Mouse (Mus musculus): ENCODE measurements around the gene Ssbp3. TPM values are rescaled to one million over a fixed set of nuclear protein-coding genes. Genes with fewer than 3 reads are reported as not detected.

Ssbp3 gene
- polyA plus RNA-seq, 1 experiment from 2014 or later = 143 TPM

- H3K27ac ChIP-seq (replicated peaks) = no peak overlapping the region; the same call in 1 of the 2 replicates
- WGBS = 85% methylated on average over 4 of the region's 4 CpGs
- no peak overlapping the region for H3K4me2 ChIP-seq
- no peak for ATAC-seq (ENCODE audit: low FRiP score, low read depth)
- H3K4me3 ChIP-seq = no peak overlapping the region
- H3K9ac ChIP-seq = no peak overlapping the region
- H3K9me3 ChIP-seq = no peaks in the 10 kb centered on the region
- no peaks in the 10 kb centered on the region for H3K27me3 ChIP-seq
- H3K36me3 ChIP-seq = no peaks in the 10 kb centered on the region
- peaks cover 53% of the 10 kb centered on the region for H3K4me1 ChIP-seq (replicated peaks)
Measured at GRCm38 (mm10) chr4:106972061-106972460, 61.6 kb downstream of the Ssbp3 start.

- 0 out of 2 replicates have a peak, but pooled peaks have one; percentile 28 for ATAC-seq (ENCODE audit: low FRiP score, low read depth)
- Histone ChIP-seq H3K36me3 (no peaks in the 10 kb centered on the region), H3K4me1 (replicated peaks) (peaks cover 60% of the 10 kb centered on the region), H3K4me3 (no peak overlapping the region), H3K4me2 (no peak overlapping the region), H3K27me3 (no peaks in the 10 kb centered on the region), H3K9ac (no peak overlapping the region), H3K9me3 (no peaks in the 10 kb centered on the region), H3K27ac (replicated peaks) (peak overlapping the region; percentile 40)
- 60% methylated on average over 15 of the region's 15 CpGs for WGBS
Measured at GRCm38 (mm10) chr4:106972461-106973384, 62.2 kb downstream of the Ssbp3 start.

- Histone ChIP-seq H3K9ac (no peak overlapping the region), H3K4me2 (no peak overlapping the region), H3K36me3 (no peaks in the 10 kb centered on the region), H3K27me3 (no peaks in the 10 kb centered on the region), H3K27ac (replicated peaks) (no peak overlapping the region), H3K4me1 (replicated peaks) (peaks cover 75% of the 10 kb centered on the region), H3K4me3 (no peak overlapping the region), H3K9me3 (no peaks in the 10 kb centered on the region)
- no peak for ATAC-seq (ENCODE audit: low FRiP score, low read depth)
- WGBS = 62% methylated on average over 6 of the region's 6 CpGs
Measured at GRCm38 (mm10) chr4:106975324-106975723, 64.8 kb downstream of the Ssbp3 start.

GRCm38 (mm10) chr4:106975890-106976289 is 65.4 kb downstream of the Ssbp3 start:
- Histone ChIP-seq H3K36me3 (no peaks in the 10 kb centered on the region), H3K27ac (replicated peaks) (no peak overlapping the region), H3K9me3 (no peaks in the 10 kb centered on the region), H3K4me1 (replicated peaks) (peaks cover 81% of the 10 kb centered on the region), H3K9ac (no peak overlapping the region), H3K27me3 (no peaks in the 10 kb centered on the region), H3K4me3 (no peak overlapping the region), H3K4me2 (no peak overlapping the region)
- ATAC-seq (ENCODE audit: low FRiP score, low read depth) = no peak
- 39% methylated on average over 4 of the region's 4 CpGs for WGBS

GRCm38 (mm10) chr4:106976576-106976975 is 66.1 kb downstream of the Ssbp3 start:
- ATAC-seq (ENCODE audit: low FRiP score, low read depth) = no peak
- Histone ChIP-seq H3K9me3 (no peaks in the 10 kb centered on the region), H3K9ac (no peak overlapping the region), H3K4me3 (no peak overlapping the region), H3K36me3 (no peaks in the 10 kb centered on the region), H3K4me2 (no peak overlapping the region), H3K27me3 (no peaks in the 10 kb centered on the region), H3K27ac (replicated peaks) (0 out of 2 replicates have a peak overlapping the region, but pooled peaks have one; percentile 14), H3K4me1 (replicated peaks) (peaks cover 81% of the 10 kb centered on the region)
- WGBS = 60% methylated on average over 2 of the region's 2 CpGs

GRCm38 (mm10) chr4:106977218-106977651 is 66.7 kb downstream of the Ssbp3 start:
- Histone ChIP-seq H3K27ac (replicated peaks) (peak overlapping the region; percentile 65; the same call in 1 of the 2 replicates), H3K4me1 (replicated peaks) (peaks cover 82% of the 10 kb centered on the region), H3K36me3 (no peaks in the 10 kb centered on the region), H3K4me2 (no peak overlapping the region), H3K9ac (no peak overlapping the region), H3K4me3 (no peak overlapping the region), H3K27me3 (no peaks in the 10 kb centered on the region), H3K9me3 (no peaks in the 10 kb centered on the region)
- no peak for ATAC-seq (ENCODE audit: low FRiP score, low read depth)
- WGBS = 5% methylated on average over 6 of the region's 6 CpGs

- Histone ChIP-seq H3K36me3 (no peaks in the 10 kb centered on the region), H3K27me3 (no peaks in the 10 kb centered on the region), H3K9ac (no peak overlapping the region), H3K4me1 (replicated peaks) (peaks cover 81% of the 10 kb centered on the region), H3K27ac (replicated peaks) (peak overlapping the region; percentile 65; the same call in 1 of the 2 replicates), H3K9me3 (no peaks in the 10 kb centered on the region), H3K4me3 (no peak overlapping the region), H3K4me2 (no peak overlapping the region)
- ATAC-seq (ENCODE audit: low FRiP score, low read depth) = no peak
- 32% methylated on average over 8 of the region's 8 CpGs for WGBS
Measured at GRCm38 (mm10) chr4:106978376-106978775, 67.9 kb downstream of the Ssbp3 start.

GRCm38 (mm10) chr4:106980669-106981068 is 70.2 kb downstream of the Ssbp3 start:
- no peak for ATAC-seq (ENCODE audit: low FRiP score, low read depth)
- H3K4me2 ChIP-seq = no peak overlapping the region
- H3K4me1 ChIP-seq (replicated peaks) = peaks cover 87% of the 10 kb centered on the region
- H3K36me3 ChIP-seq = no peaks in the 10 kb centered on the region
- H3K9me3 ChIP-seq = no peaks in the 10 kb centered on the region
- no peak overlapping the region for H3K27ac ChIP-seq (replicated peaks)
- no peaks in the 10 kb centered on the region for H3K27me3 ChIP-seq
- no peak overlapping the region for H3K4me3 ChIP-seq
- H3K9ac ChIP-seq = no peak overlapping the region
- WGBS = 45% methylated on average over 7 of the region's 7 CpGs

GRCm38 (mm10) chr4:106981385-106982103 is 71.0 kb downstream of the Ssbp3 start:
- ATAC-seq (ENCODE audit: low FRiP score, low read depth) = no peak
- WGBS = 88% methylated on average over 7 of the region's 7 CpGs

GRCm38 (mm10) chr4:106982344-106983121 is 72.0 kb downstream of the Ssbp3 start:
- 53% methylated on average over 4 of the region's 4 CpGs for WGBS
- H3K4me1 ChIP-seq (replicated peaks) = peaks cover 86% of the 10 kb centered on the region
- no peak overlapping the region for H3K9ac ChIP-seq
- no peaks in the 10 kb centered on the region for H3K27me3 ChIP-seq
- H3K4me3 ChIP-seq = no peak overlapping the region
- H3K36me3 ChIP-seq = no peaks in the 10 kb centered on the region
- ATAC-seq (ENCODE audit: low FRiP score, low read depth) = no peak
- H3K4me2 ChIP-seq = no peak overlapping the region
- no peak overlapping the region for H3K27ac ChIP-seq (replicated peaks)
- no peaks in the 10 kb centered on the region for H3K9me3 ChIP-seq

More at GRCm38 (mm10) chr4:106981385-106982103, 71.0 kb downstream of the Ssbp3 start:
- Histone ChIP-seq H3K27me3 (no peaks in the 10 kb centered on the region), H3K27ac (replicated peaks) (no peak overlapping the region), H3K9ac (no peak overlapping the region), H3K4me2 (no peak overlapping the region), H3K36me3 (no peaks in the 10 kb centered on the region), H3K4me1 (replicated peaks) (peaks cover 87% of the 10 kb centered on the region), H3K9me3 (no peaks in the 10 kb centered on the region), H3K4me3 (no peak overlapping the region)

GRCm38 (mm10) chr4:106983908-106984515 is 73.5 kb downstream of the Ssbp3 start:
- H3K36me3 ChIP-seq = no peaks in the 10 kb centered on the region
- H3K4me3 ChIP-seq = no peak overlapping the region
- H3K27me3 ChIP-seq = no peaks in the 10 kb centered on the region
- peaks cover 86% of the 10 kb centered on the region for H3K4me1 ChIP-seq (replicated peaks)
- H3K9me3 ChIP-seq = no peaks in the 10 kb centered on the region
- peak; percentile 21; the same call in 1 of the 2 replicates for ATAC-seq (ENCODE audit: low FRiP score, low read depth)
- peak overlapping the region; percentile 48; the same call in 1 of the 2 replicates for H3K27ac ChIP-seq (replicated peaks)
- 38% methylated on average over 7 of the region's 7 CpGs for WGBS
- H3K9ac ChIP-seq = no peak overlapping the region
- H3K4me2 ChIP-seq = no peak overlapping the region

All from hindbrain, embryonic 15.5 days (tissue).